Mouse (Mus musculus): ENCODE measurements around the gene Prdm9. TPM values are rescaled to one million over a fixed set of nuclear protein-coding genes. Genes with fewer than 3 reads are reported as not detected.

Gene Prdm9
- polyA plus RNA-seq, 1 experiment from 2014 or later, result 0.46 TPM

Other genes starting within 250 kb of the Prdm9 start
- gene Dll1, start 187.5 kb downstream of the Prdm9 start, polyA plus RNA-seq (2014; fragmentation: Nextera tagmentation; extraction: Ambion mirVana), result 8.4 and 8.7 TPM in 2 replicates
- gene Fam120b, start 168.2 kb downstream of the Prdm9 start, polyA plus RNA-seq (2014; fragmentation: Nextera tagmentation; extraction: Ambion mirVana), result 23.1 and 24.7 TPM in 2 replicates
- 257 and 267 TPM in 2 replicates for gene Psmb1, start 64.6 kb downstream of the Prdm9 start, polyA plus RNA-seq (2014; fragmentation: Nextera tagmentation; extraction: Ambion mirVana)
- gene Tbp, start 64.5 kb downstream of the Prdm9 start, polyA plus RNA-seq (2014; fragmentation: Nextera tagmentation; extraction: Ambion mirVana), result 46.6 and 49.3 TPM in 2 replicates
- gene Pdcd2, start 37.1 kb downstream of the Prdm9 start, polyA plus RNA-seq (2014; fragmentation: Nextera tagmentation; extraction: Ambion mirVana), result 39.7 and 41.5 TPM in 2 replicates
- gene Chd1, start 140.6 kb upstream of the Prdm9 start, polyA plus RNA-seq (2014; fragmentation: Nextera tagmentation; extraction: Ambion mirVana), result 26.3 and 27.7 TPM in 2 replicates